Mouse (Mus musculus) frontal cortex, postnatal 25 days (tissue): ENCODE results near the gene Nek7.

Experiments
- DNase-seq, 2 experiments: peaks; one replicate each; pipeline ENCODE4 v3.0.0; 2022; ENCODE audit warnings: low spot score in 2 of 2

Nek7 gene

DNA sequence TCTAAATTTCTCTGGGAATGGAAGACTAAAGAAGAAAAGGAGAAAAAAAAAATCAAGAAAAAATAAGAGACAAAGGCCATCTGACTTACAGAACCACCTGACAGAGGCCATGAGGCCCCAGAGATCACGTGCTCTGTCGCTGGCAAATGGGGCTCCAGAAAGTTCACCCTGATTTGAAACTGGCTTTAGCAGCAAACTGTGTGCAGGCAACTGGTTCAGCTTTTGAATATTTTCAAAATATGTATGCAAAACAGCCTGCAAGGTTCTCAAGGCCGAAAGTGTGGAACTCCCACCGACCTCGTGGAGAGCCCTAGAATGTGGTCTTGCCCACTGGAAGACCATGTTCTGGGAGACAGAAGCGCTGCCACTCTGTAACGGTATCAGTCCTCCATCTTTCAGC is 11.6 kb downstream of the Nek7 start:
- DNase-seq: no peak

DNA sequence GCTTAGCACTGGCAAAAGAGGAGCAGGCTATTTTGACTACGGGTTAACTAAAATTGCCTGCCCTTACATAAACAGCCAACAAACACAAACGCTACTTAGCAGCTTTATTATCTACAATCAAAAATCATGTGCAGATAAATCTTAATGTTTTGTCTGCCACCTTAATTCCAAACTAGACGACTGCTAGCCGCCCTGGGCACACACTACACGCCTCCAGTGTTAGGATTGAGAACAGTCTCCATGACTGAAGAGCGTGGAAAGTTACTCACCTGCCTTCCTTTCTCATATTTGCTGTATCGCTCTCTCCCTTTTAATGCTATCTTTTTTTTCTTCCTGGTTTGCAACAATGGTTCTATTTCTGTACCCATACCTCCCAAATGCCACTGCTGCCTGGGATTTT is 12.1 kb downstream of the Nek7 start:
- no peak for DNase-seq

DNA sequence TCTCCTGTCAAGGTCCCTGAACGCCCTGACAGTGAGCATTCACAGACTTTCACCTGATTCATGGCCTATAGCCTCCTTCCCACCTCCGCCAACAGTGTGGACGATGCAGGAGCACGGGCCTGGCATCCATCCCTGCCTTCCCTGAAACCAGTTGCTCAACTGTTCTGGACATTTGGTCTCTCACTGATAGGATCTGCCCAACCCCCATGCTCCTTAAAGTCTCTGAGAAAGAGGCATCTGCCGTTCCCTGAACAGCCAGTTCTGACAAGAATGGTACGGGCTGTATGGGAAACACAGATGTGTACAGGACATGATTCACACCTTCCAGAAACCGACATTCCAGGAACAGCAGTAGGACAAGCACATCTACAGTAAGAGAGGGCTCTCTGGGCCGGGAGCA is 13.2 kb downstream of the Nek7 start:
- DNase-seq: no peak

- no peak for DNase-seq
Measured at GRCm38 (mm10) chr1:138604736-138605135, 15.2 kb downstream of the Nek7 start.

DNA sequence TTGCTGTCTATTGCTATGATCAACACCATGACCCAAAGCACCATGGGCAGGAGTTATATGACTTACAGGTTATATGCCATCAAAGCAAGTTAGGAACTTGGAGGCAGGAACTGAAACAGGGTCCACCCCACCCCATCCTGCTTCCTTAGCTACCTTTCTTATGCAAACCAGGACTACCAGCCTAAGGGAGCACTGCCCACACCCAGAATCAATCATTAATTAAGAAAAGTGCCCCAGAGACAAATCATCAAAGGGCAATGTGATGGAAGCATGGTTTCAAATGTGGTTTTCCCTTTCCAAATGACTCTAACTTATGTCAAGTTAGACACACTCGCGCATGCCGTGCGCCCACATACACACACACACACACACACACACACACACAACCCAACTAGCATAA is 16.0 kb downstream of the Nek7 start:
- no peak for DNase-seq

DNA sequence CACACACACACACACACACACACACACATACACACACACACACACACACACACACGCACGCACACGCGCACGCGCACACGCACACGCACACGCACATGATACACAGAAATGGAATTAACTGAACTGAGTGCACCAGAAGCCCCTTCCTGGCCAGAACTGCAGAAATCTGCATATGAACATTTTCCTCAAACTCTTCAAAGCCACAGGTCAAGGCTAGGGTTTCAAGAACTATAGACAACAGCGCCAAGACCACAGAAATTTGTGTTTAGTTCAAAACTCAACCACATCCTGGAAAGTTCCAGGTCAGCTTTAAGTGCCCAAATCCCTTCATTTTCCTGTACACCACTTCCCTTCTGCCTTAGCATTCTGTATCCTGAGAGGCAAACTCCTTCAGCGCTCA is 21.9 kb downstream of the Nek7 start:
- no peak for DNase-seq

DNA sequence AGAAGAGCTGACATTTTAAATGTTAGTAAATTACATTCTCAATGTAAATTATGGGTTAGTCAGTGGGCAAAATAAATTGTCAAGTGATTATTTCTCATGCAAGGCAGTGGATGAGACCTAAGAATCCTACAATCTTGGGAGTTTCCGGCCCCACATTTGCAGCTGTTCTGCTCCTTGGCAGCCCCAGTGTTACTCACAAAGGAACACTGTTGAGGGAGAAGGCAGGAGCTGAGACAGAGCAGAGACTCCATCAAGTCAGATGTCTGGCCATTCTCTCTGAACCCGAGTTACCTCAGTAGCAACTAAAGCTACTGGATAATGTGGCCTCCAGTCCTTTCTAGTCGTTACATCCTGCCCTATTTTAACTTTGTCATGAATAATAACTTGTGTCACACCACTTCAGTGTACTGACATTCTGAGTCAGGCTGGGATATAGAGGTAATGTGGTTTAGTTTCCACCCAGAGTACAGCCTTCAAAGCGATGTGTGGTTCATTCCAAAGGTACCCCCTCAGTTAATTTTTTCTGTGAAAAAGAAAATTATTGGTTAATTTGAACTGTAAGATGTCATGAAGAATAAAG is 23.7 kb downstream of the Nek7 start:
- DNase-seq: no peak

DNA sequence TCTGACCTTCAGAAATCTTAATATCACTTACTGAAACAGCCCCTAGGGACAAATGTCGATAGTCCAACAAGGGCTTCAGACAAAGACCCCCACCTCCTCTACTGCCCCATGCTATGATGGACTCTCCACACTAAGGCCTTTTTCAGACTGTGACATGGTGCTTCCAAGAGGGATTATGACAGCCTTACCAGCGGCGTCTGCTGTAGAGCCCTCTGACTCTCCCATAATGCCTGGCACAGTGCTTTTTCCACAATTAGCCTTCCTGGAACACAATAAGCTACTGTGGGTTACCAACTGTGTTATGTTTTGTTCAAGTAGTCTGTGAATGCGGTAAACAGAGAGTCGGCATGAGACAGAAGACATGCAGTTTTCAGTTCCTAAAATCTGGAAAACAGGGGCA is 25.0 kb downstream of the Nek7 start:
- no peak for DNase-seq

- DNase-seq: no peak
Measured at GRCm38 (mm10) chr1:138593922-138594321, 26.0 kb downstream of the Nek7 start.

- no peak for DNase-seq
Measured at GRCm38 (mm10) chr1:138592466-138592865, 27.5 kb downstream of the Nek7 start.

- no peak for DNase-seq
Measured at GRCm38 (mm10) chr1:138590451-138591022, 29.4 kb downstream of the Nek7 start.

- no peak for DNase-seq
Measured at GRCm38 (mm10) chr1:138589126-138589525, 30.8 kb downstream of the Nek7 start.

- no peak for DNase-seq
Measured at GRCm38 (mm10) chr1:138587812-138588211, 32.1 kb downstream of the Nek7 start.

DNA sequence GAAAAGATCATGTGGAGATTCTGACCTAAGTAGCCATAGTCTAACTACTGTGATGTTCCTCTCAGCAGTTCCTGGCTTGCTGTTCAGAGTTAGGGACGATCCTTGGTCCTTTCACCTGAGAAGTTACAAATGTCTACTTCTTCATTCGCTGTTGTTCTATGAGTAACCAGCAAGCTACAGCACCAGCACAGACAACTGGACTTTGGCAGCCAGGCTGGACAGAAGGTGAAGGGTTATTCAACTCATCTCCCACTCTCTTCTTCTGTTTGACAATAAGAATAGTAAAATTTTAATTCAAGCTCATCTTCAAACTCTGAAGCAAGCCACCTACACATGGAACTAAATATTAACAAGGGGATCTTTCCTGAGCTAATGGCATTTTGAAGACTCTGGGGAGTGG is 33.0 kb downstream of the Nek7 start:
- DNase-seq: no peak

DNA sequence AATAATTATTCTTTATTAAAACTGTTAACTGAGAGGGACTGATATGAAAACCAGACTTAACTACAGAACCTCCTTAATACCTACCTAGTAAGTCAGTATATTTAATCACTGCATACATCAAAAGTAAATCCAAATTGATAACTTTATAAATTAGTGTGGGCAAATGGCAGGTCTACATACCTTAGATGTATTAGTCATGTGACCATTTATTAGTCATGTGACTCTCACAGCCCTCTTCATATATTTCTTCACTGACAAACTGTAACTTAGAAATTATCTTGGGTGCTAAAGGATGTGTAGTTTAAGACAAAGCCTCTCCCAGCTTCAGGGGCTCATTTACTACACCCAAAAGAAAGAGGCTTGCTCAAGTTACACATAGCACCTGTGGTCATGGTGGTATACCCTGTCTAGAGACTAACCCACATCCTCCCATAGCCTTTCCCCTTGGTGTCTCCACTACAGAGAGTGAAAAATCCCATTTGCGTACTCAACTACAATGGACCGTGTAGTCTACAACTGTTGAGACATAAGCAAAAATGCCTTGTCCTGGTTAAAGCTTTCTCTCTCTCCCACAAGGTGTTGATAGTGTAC is 35.4 kb downstream of the Nek7 start:
- no peak for DNase-seq

GRCm38 (mm10) chr1:138582225-138582624 is 37.7 kb downstream of the Nek7 start:
- DNase-seq: no peak

DNA sequence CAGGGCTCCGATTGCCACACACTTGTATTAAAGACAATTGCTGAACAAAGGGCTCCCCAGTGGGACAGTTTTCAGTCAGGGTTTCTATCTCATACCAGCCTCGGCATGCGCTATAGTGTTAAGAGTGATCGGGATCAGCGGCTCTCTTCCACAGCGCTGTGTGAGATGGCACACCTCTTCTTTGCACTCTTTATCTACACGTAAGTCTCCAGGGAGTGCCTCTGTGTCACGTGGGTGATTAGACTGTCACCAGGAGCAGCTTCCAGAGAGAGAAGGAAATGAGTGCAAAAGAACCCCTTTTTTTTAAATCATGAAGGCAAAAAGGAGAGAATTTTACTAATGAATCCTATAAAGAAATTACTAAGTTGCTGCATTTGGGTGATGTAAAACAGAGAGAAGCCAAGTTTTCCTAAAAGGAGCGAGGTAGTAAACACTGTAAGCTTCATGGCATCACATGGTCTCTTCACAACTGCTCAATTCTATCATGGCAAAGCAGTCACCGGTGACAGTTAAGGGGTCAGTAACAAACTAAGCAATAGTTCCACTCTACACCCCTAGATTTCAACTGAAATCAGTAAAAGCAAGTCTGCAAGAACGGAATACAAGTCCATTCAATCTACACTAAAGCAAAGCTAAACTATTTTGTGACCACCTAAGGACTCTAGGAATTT is 40.0 kb downstream of the Nek7 start:
- DNase-seq: no peak

GRCm38 (mm10) chr1:138579207-138579606 is 40.7 kb downstream of the Nek7 start:
- no peak for DNase-seq

DNA sequence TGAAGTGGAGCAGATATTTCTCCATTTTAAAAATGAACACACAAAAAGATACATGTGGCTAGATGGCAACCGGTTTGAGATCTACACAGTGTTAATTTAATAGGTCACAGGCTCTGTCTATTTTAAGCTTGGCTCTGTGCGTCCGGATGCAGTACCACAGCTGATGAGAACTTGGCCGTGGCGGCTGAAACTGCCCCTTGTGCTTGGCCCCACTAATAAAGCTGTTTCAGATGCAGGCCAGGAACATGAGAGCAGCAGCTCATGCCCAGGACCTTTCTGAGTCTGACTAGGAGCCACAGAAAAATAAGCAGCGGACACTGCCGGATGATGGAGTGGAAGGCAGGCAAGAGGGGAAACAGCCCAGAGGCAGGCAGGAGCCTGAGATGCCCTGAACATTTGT is 43.1 kb downstream of the Nek7 start:
- no peak for DNase-seq

- no peak for DNase-seq
Measured at GRCm38 (mm10) chr1:138576066-138576697, 43.8 kb downstream of the Nek7 start.

GRCm38 (mm10) chr1:138575629-138576028 is 44.3 kb downstream of the Nek7 start:
- DNase-seq: no peak

- DNase-seq: no peak
Measured at GRCm38 (mm10) chr1:138571565-138572361, 48.2 kb downstream of the Nek7 start.
